Comparison of ENCODE assay signal across 13 mouse cellular contexts in genomic region chr6:85978736-85979135, GRCm38 (mm10). TPM values are rescaled to one million over a fixed set of nuclear protein-coding genes. Genes with fewer than 3 reads are reported as not detected.
"Had no signal": no experiment of that assay in that cellular context is flagged by ENCODE, and none has a peak within 500 bp of the region (broad histone marks: within the 10 kb centered on the region; RNA-seq: fewer than 3 reads in every experiment).

No protein-coding gene starts in this region.

RNA-seq across cellular contexts. Expression of gene Figla, which starts 37.2 kb away (rescaled TPM):
- total RNA-seq: neutrophil, adult 5-6 weeks had no signal
- polyA plus RNA-seq: neural tube, embryonic 13.5 days; neural tube, embryonic 14.5 days; neural tube, embryonic 15.5 days; small intestine, adult 2 months; spleen, adult 2 months; stomach, embryonic 14.5 days; stomach, embryonic 15.5 days; stomach, embryonic 16.5 days; stomach, postnatal 0 days; thymus, adult 2 months; thymus, postnatal 0 days; urinary bladder, adult 2 months had no signal

RNA-seq across cellular contexts. Expression of gene Add2, which starts 49.7 kb away (rescaled TPM):
- total RNA-seq: neutrophil, adult 5-6 weeks had no signal
